Mouse (Mus musculus): Measurements from ENCODE around the gene Olfr524. TPM values are rescaled to one million over a fixed set of nuclear protein-coding genes. Genes with fewer than 3 reads are reported as not detected.

The Olfr524 gene
- polyA plus RNA-seq, 1 experiment from 2014 or later: not detected

- Histone ChIP-seq H3K9me3 (ENCODE audit: control insufficient read depth, low read length) (no peaks in the 10 kb centered on the region), H3K36me3 (replicated peaks; ENCODE audit: control insufficient read depth, insufficient read depth) (no peaks in the 10 kb centered on the region), H3K27me3 (ENCODE audit: control insufficient read depth, insufficient read depth, low read length) (no peaks in the 10 kb centered on the region), H3K4me1 (replicated peaks; ENCODE audit: control insufficient read depth, insufficient read depth, low read length) (no peaks in the 10 kb centered on the region), H3K4me3 (replicated peaks; ENCODE audit: low read length) (no peak overlapping the region), H3K4me2 (replicated peaks) (no peak overlapping the region), H3K9ac (no peak overlapping the region), H3K27ac (no peak overlapping the region)
- WGBS: 68% methylated on average over 4 of the region's 4 CpGs
- ATAC-seq (ENCODE audit: low FRiP score): no peak
- peak; percentile 56 for DNase-seq (ENCODE audit: low spot score)
Measured at GRCm38 (mm10) chr7:140188391-140189328, 17.1 kb downstream of the Olfr524 start.

GRCm38 (mm10) chr7:140187721-140188390 is 17.9 kb downstream of the Olfr524 start:
- DNase-seq (ENCODE audit: low spot score) (no peak), ATAC-seq (ENCODE audit: low FRiP score) (no peak)
- no peaks in the 10 kb centered on the region for H3K36me3 ChIP-seq (replicated peaks; ENCODE audit: control insufficient read depth, insufficient read depth)
- WGBS: 85% methylated on average over 7 of the region's 7 CpGs
- H3K27me3 ChIP-seq (ENCODE audit: control insufficient read depth, insufficient read depth, low read length): no peaks in the 10 kb centered on the region
- no peaks in the 10 kb centered on the region for H3K4me1 ChIP-seq (replicated peaks; ENCODE audit: control insufficient read depth, insufficient read depth, low read length)
- no peak overlapping the region for H3K9ac ChIP-seq
- H3K9me3 ChIP-seq (ENCODE audit: control insufficient read depth, low read length): no peaks in the 10 kb centered on the region
- H3K27ac ChIP-seq: no peak overlapping the region
- H3K4me3 ChIP-seq (replicated peaks; ENCODE audit: low read length): no peak overlapping the region
- H3K4me2 ChIP-seq (replicated peaks): no peak overlapping the region

- Histone ChIP-seq H3K36me3 (replicated peaks; ENCODE audit: control insufficient read depth, insufficient read depth) (no peaks in the 10 kb centered on the region), H3K4me2 (replicated peaks) (no peak overlapping the region), H3K27me3 (ENCODE audit: control insufficient read depth, insufficient read depth, low read length) (no peaks in the 10 kb centered on the region), H3K9me3 (ENCODE audit: control insufficient read depth, low read length) (no peaks in the 10 kb centered on the region), H3K27ac (no peak overlapping the region), H3K9ac (no peak overlapping the region), H3K4me3 (replicated peaks; ENCODE audit: low read length) (no peak overlapping the region), H3K4me1 (replicated peaks; ENCODE audit: control insufficient read depth, insufficient read depth, low read length) (no peaks in the 10 kb centered on the region)
- ATAC-seq (ENCODE audit: low FRiP score) (no peak), DNase-seq (ENCODE audit: low spot score) (peak; percentile 26)
- WGBS: 61% methylated on average over 18 of the region's 18 CpGs
Measured at GRCm38 (mm10) chr7:140186646-140187620, 18.8 kb downstream of the Olfr524 start.

- Histone ChIP-seq H3K4me2 (replicated peaks) (no peak overlapping the region), H3K4me1 (replicated peaks; ENCODE audit: control insufficient read depth, insufficient read depth, low read length) (no peaks in the 10 kb centered on the region), H3K9me3 (ENCODE audit: control insufficient read depth, low read length) (no peaks in the 10 kb centered on the region), H3K9ac (no peak overlapping the region), H3K27ac (no peak overlapping the region), H3K36me3 (replicated peaks; ENCODE audit: control insufficient read depth, insufficient read depth) (no peaks in the 10 kb centered on the region), H3K4me3 (replicated peaks; ENCODE audit: low read length) (no peak overlapping the region), H3K27me3 (ENCODE audit: control insufficient read depth, insufficient read depth, low read length) (no peaks in the 10 kb centered on the region)
- 89% methylated on average over 4 of the region's 4 CpGs for WGBS
- DNase-seq (ENCODE audit: low spot score) (no peak), ATAC-seq (ENCODE audit: low FRiP score) (no peak)
Measured at GRCm38 (mm10) chr7:140184206-140184605, 21.6 kb downstream of the Olfr524 start.

GRCm38 (mm10) chr7:140180692-140181091 is 25.1 kb downstream of the Olfr524 start:
- 88% methylated on average over 2 of the region's 2 CpGs for WGBS
- ATAC-seq (ENCODE audit: low FRiP score): no peak
- Histone ChIP-seq H3K4me3 (replicated peaks; ENCODE audit: low read length) (no peak overlapping the region), H3K4me2 (replicated peaks) (no peak overlapping the region), H3K9me3 (ENCODE audit: control insufficient read depth, low read length) (no peaks in the 10 kb centered on the region), H3K9ac (no peak overlapping the region), H3K27ac (no peak overlapping the region), H3K36me3 (replicated peaks; ENCODE audit: control insufficient read depth, insufficient read depth) (no peaks in the 10 kb centered on the region), H3K4me1 (replicated peaks; ENCODE audit: control insufficient read depth, insufficient read depth, low read length) (no peaks in the 10 kb centered on the region), H3K27me3 (ENCODE audit: control insufficient read depth, insufficient read depth, low read length) (no peaks in the 10 kb centered on the region)
- no peak for DNase-seq (ENCODE audit: low spot score)

GRCm38 (mm10) chr7:140179176-140179575 is 26.6 kb downstream of the Olfr524 start:
- 87% methylated on average over 2 of the region's 2 CpGs for WGBS
- Histone ChIP-seq H3K4me1 (replicated peaks; ENCODE audit: control insufficient read depth, insufficient read depth, low read length) (no peaks in the 10 kb centered on the region), H3K4me2 (replicated peaks) (no peak overlapping the region), H3K27me3 (ENCODE audit: control insufficient read depth, insufficient read depth, low read length) (no peaks in the 10 kb centered on the region), H3K9me3 (ENCODE audit: control insufficient read depth, low read length) (no peaks in the 10 kb centered on the region), H3K9ac (no peak overlapping the region), H3K27ac (no peak overlapping the region), H3K4me3 (replicated peaks; ENCODE audit: low read length) (no peak overlapping the region), H3K36me3 (replicated peaks; ENCODE audit: control insufficient read depth, insufficient read depth) (no peaks in the 10 kb centered on the region)
- ATAC-seq (ENCODE audit: low FRiP score) (no peak), DNase-seq (ENCODE audit: low spot score) (no peak)

- H3K9me3 ChIP-seq (ENCODE audit: control insufficient read depth, low read length): no peaks in the 10 kb centered on the region
- H3K4me3 ChIP-seq (replicated peaks; ENCODE audit: low read length): no peak within 1 kb of the TSS
- no peaks in the 10 kb centered on the region for H3K36me3 ChIP-seq (replicated peaks; ENCODE audit: control insufficient read depth, insufficient read depth)
- no peak within 1 kb of the TSS for H3K9ac ChIP-seq
- no peaks in the 10 kb centered on the region for H3K27me3 ChIP-seq (ENCODE audit: control insufficient read depth, insufficient read depth, low read length)
- ATAC-seq (ENCODE audit: low FRiP score) (no peak), DNase-seq (ENCODE audit: low spot score) (no peak)
- no peak within 1 kb of the TSS for H3K4me2 ChIP-seq (replicated peaks)
- H3K4me1 ChIP-seq (replicated peaks; ENCODE audit: control insufficient read depth, insufficient read depth, low read length): no peaks in the 10 kb centered on the region
- H3K27ac ChIP-seq: no peak within 1 kb of the TSS
- 55% methylated on average over 1 of the region's 1 CpGs for WGBS
Measured at GRCm38 (mm10) chr7:140172936-140173335, 32.8 kb downstream of the Olfr524 start, which contains the start of gene Olfr523. Olfr523 (plus strand) TSS chr7:140173217.

- H3K27me3 ChIP-seq (ENCODE audit: control insufficient read depth, insufficient read depth, low read length): no peaks in the 10 kb centered on the region
- no peak for DNase-seq (ENCODE audit: low spot score)
- no peaks in the 10 kb centered on the region for H3K9me3 ChIP-seq (ENCODE audit: control insufficient read depth, low read length)
- H3K27ac ChIP-seq: no peak overlapping the region
- H3K9ac ChIP-seq: no peak overlapping the region
- H3K4me1 ChIP-seq (replicated peaks; ENCODE audit: control insufficient read depth, insufficient read depth, low read length): no peaks in the 10 kb centered on the region
- no peak overlapping the region for H3K4me2 ChIP-seq (replicated peaks)
- H3K4me3 ChIP-seq (replicated peaks; ENCODE audit: low read length): no peak overlapping the region
- no peak for ATAC-seq (ENCODE audit: low FRiP score)
- WGBS: 94% methylated on average over 3 of the region's 3 CpGs
- no peaks in the 10 kb centered on the region for H3K36me3 ChIP-seq (replicated peaks; ENCODE audit: control insufficient read depth, insufficient read depth)
Measured at GRCm38 (mm10) chr7:140170863-140171262, 34.9 kb downstream of the Olfr524 start.
